Mouse (Mus musculus) limb, embryonic 13.5 days (tissue): Measurements from ENCODE around the gene Camk1d. TPM values are rescaled to one million over a fixed set of nuclear protein-coding genes. Genes with fewer than 3 reads are reported as not detected.

Experiments used
- ATAC-seq: fragments of 200-750 bp; cut with Nextera tagmentation; 2 replicates; pipeline ENCODE4 v1.8.0; 2017; ENCODE audit warnings: low read depth, moderate number of reproducible peaks, moderate TSS enrichment; ENCODE audit not compliant: low FRiP score
- H3K27ac ChIP-seq: fragments of 300-500 bp; sonication (generic); 2 replicates; pipeline ENCODE4 v1.5.1; 2015; ENCODE audit warnings: inconsistent platforms, mild to moderate bottlenecking, moderate library complexity
- H3K27me3 ChIP-seq: fragments of 300-500 bp; sonication (generic); 2 replicates; pipeline ENCODE4 v1.6.1; 2015; ENCODE audit warnings: mild to moderate bottlenecking, inconsistent platforms
- H3K36me3 ChIP-seq: fragments of 300-500 bp; sonication (generic); 2 replicates; pipeline ENCODE4 v1.6.1; 2015; ENCODE audit warnings: inconsistent platforms, mild to moderate bottlenecking, moderate library complexity
- H3K4me1 ChIP-seq: fragments of 300-500 bp; sonication (generic); 2 replicates; pipeline ENCODE4 v1.6.1; 2015; ENCODE audit warnings: inconsistent platforms
- H3K4me2 ChIP-seq: fragments of 300-500 bp; sonication (generic); replicated peaks from 2 replicates; pipeline ENCODE4 v1.6.1; 2015; ENCODE audit warnings: inconsistent platforms, mild to moderate bottlenecking, moderate library complexity
- H3K4me3 ChIP-seq: fragments of 300-500 bp; sonication (generic); 2 replicates; pipeline ENCODE4 v1.5.1; 2015; ENCODE audit warnings: moderate library complexity, mild to moderate bottlenecking, inconsistent platforms
- H3K9ac ChIP-seq: fragments of 300-500 bp; sonication (generic); 2 replicates; pipeline ENCODE4 v1.6.1; 2015; ENCODE audit warnings: mild to moderate bottlenecking, inconsistent platforms
- H3K9me3 ChIP-seq: fragments of 300-500 bp; sonication (generic); 2 replicates; pipeline ENCODE4 v1.6.1; 2016; ENCODE audit warnings: inconsistent platforms
- WGBS: fragments of 180-500 bp; shearing (Covaris S2); methylation state at CpG from one replicate; pipeline ENCODE4 v1.1.7; 2015; 5-methylcytosine and 5-hydroxymethylcytosine counted together
- polyA plus RNA-seq: library from polyadenylated mRNA; unstranded; fragments of >200 nt; fragmentation: Nextera tagmentation; extraction: Ambion mirVana; gene quantifications from 2 replicates; pipeline ENCODE4 v1.2.1, GENCODE M21; 2015

Gene Camk1d
- polyA plus RNA-seq, 1 experiment from 2014 or later, result 2.9 TPM

GRCm38 (mm10) chr2:5676143-5676483 is 38.2 kb downstream of the Camk1d start:
- 27% methylated on average over 9 of the region's 9 CpGs for WGBS

GRCm38 (mm10) chr2:5675431-5676142 is 38.7 kb downstream of the Camk1d start:
- H3K9ac ChIP-seq, result no peak overlapping the region
- 77% methylated on average over 12 of the region's 12 CpGs for WGBS
- H3K4me1 ChIP-seq, result peaks cover 24% of the 10 kb centered on the region

More at GRCm38 (mm10) chr2:5676143-5676483, 38.2 kb downstream of the Camk1d start:
- Histone ChIP-seq H3K36me3 (no peaks in the 10 kb centered on the region), H3K4me1 (peaks cover 24% of the 10 kb centered on the region), H3K27me3 (no peaks in the 10 kb centered on the region), H3K27ac (peak overlapping the region; percentile 22; the same call in 1 of the 2 replicates), H3K4me2 (peak overlapping the region; percentile 21; the same call in 1 of the 2 replicates), H3K4me3 (no peak overlapping the region), H3K9ac (no peak overlapping the region), H3K9me3 (no peaks in the 10 kb centered on the region)
- ATAC-seq, result no peak

GRCm38 (mm10) chr2:5674512-5674911 is 39.8 kb downstream of the Camk1d start:
- H3K4me3 ChIP-seq, result no peak overlapping the region
- H3K4me2 ChIP-seq, result no peak overlapping the region
- no peak overlapping the region for H3K9ac ChIP-seq
- no peak overlapping the region for H3K27ac ChIP-seq
- H3K9me3 ChIP-seq, result no peaks in the 10 kb centered on the region
- no peaks in the 10 kb centered on the region for H3K36me3 ChIP-seq
- peaks cover 24% of the 10 kb centered on the region for H3K4me1 ChIP-seq
- H3K27me3 ChIP-seq, result no peaks in the 10 kb centered on the region
- no peak for ATAC-seq
- 89% methylated on average over 9 of the region's 9 CpGs for WGBS

More at GRCm38 (mm10) chr2:5675431-5676142, 38.7 kb downstream of the Camk1d start:
- no peak overlapping the region for H3K27ac ChIP-seq
- no peaks in the 10 kb centered on the region for H3K27me3 ChIP-seq
- no peak for ATAC-seq
- 0 out of 2 replicates have a peak overlapping the region, but pooled peaks have one; percentile 21 for H3K4me2 ChIP-seq
- H3K36me3 ChIP-seq, result no peaks in the 10 kb centered on the region
- H3K4me3 ChIP-seq, result no peak overlapping the region
- H3K9me3 ChIP-seq, result no peaks in the 10 kb centered on the region

GRCm38 (mm10) chr2:5673816-5674215 is 40.5 kb downstream of the Camk1d start:
- no peaks in the 10 kb centered on the region for H3K9me3 ChIP-seq
- WGBS, result 83% methylated on average over 6 of the region's 6 CpGs
- no peak overlapping the region for H3K4me2 ChIP-seq
- peaks cover 24% of the 10 kb centered on the region for H3K4me1 ChIP-seq
- H3K9ac ChIP-seq, result no peak overlapping the region
- no peaks in the 10 kb centered on the region for H3K27me3 ChIP-seq
- no peak overlapping the region for H3K27ac ChIP-seq
- no peak overlapping the region for H3K4me3 ChIP-seq
- H3K36me3 ChIP-seq, result no peaks in the 10 kb centered on the region
- no peak for ATAC-seq

- Histone ChIP-seq H3K4me2 (no peak overlapping the region), H3K27me3 (no peaks in the 10 kb centered on the region), H3K36me3 (no peaks in the 10 kb centered on the region), H3K9me3 (no peaks in the 10 kb centered on the region), H3K9ac (no peak overlapping the region), H3K27ac (no peak overlapping the region), H3K4me1 (peaks cover 24% of the 10 kb centered on the region), H3K4me3 (no peak overlapping the region)
- ATAC-seq, result no peak
- 61% methylated on average over 7 of the region's 7 CpGs for WGBS
These were observed 41.3 kb downstream of the Camk1d start for GRCm38 (mm10) chr2:5672906-5673589.

- Histone ChIP-seq H3K9ac (no peak overlapping the region), H3K27ac (no peak overlapping the region), H3K4me2 (no peak overlapping the region), H3K4me3 (no peak overlapping the region), H3K36me3 (no peaks in the 10 kb centered on the region), H3K4me1 (no peaks in the 10 kb centered on the region), H3K27me3 (no peaks in the 10 kb centered on the region), H3K9me3 (no peaks in the 10 kb centered on the region)
- no peak for ATAC-seq
- 82% methylated on average over 10 of the region's 10 CpGs for WGBS
These were observed 44.2 kb downstream of the Camk1d start for GRCm38 (mm10) chr2:5670146-5670545.

- WGBS, result 88% methylated on average over 15 of the region's 15 CpGs
- no peaks in the 10 kb centered on the region for H3K9me3 ChIP-seq
- no peaks in the 10 kb centered on the region for H3K36me3 ChIP-seq
- no peak overlapping the region for H3K4me3 ChIP-seq
- no peak for ATAC-seq
- no peaks in the 10 kb centered on the region for H3K4me1 ChIP-seq
- no peak overlapping the region for H3K4me2 ChIP-seq
- H3K27me3 ChIP-seq, result no peaks in the 10 kb centered on the region
- no peak overlapping the region for H3K9ac ChIP-seq
- no peak overlapping the region for H3K27ac ChIP-seq
These were observed 44.7 kb downstream of the Camk1d start for GRCm38 (mm10) chr2:5669498-5670040.

GRCm38 (mm10) chr2:5668940-5669339 is 45.4 kb downstream of the Camk1d start:
- H3K27me3 ChIP-seq, result no peaks in the 10 kb centered on the region
- H3K4me2 ChIP-seq, result no peak overlapping the region
- H3K4me1 ChIP-seq, result no peaks in the 10 kb centered on the region
- no peak overlapping the region for H3K27ac ChIP-seq
- H3K9me3 ChIP-seq, result no peaks in the 10 kb centered on the region
- WGBS, result 89% methylated on average over 4 of the region's 4 CpGs
- no peaks in the 10 kb centered on the region for H3K36me3 ChIP-seq
- no peak overlapping the region for H3K9ac ChIP-seq
- no peak overlapping the region for H3K4me3 ChIP-seq
- no peak for ATAC-seq

- Histone ChIP-seq H3K4me2 (no peak overlapping the region), H3K36me3 (no peaks in the 10 kb centered on the region), H3K4me1 (no peaks in the 10 kb centered on the region), H3K27me3 (no peaks in the 10 kb centered on the region), H3K4me3 (no peak overlapping the region), H3K9me3 (no peaks in the 10 kb centered on the region), H3K9ac (no peak overlapping the region), H3K27ac (no peak overlapping the region)
- WGBS, result 94% methylated on average over 9 of the region's 9 CpGs
- ATAC-seq, result no peak
These were observed 50.8 kb downstream of the Camk1d start for GRCm38 (mm10) chr2:5663499-5663898.

- Histone ChIP-seq H3K27ac (no peak overlapping the region), H3K4me1 (no peaks in the 10 kb centered on the region), H3K4me3 (no peak overlapping the region), H3K27me3 (no peaks in the 10 kb centered on the region), H3K9ac (no peak overlapping the region), H3K9me3 (no peaks in the 10 kb centered on the region), H3K4me2 (no peak overlapping the region), H3K36me3 (no peaks in the 10 kb centered on the region)
- 70% methylated on average over 5 of the region's 5 CpGs for WGBS
- peak; percentile 59; the same call in 1 of the 2 replicates for ATAC-seq
These were observed 52.4 kb downstream of the Camk1d start for GRCm38 (mm10) chr2:5661946-5662345.

GRCm38 (mm10) chr2:5658000-5658399 is 56.3 kb downstream of the Camk1d start:
- ATAC-seq, result no peak
- no peak overlapping the region for H3K4me3 ChIP-seq
- 75% methylated on average over 3 of the region's 3 CpGs for WGBS
- H3K27me3 ChIP-seq, result no peaks in the 10 kb centered on the region
- H3K9me3 ChIP-seq, result no peaks in the 10 kb centered on the region
- no peak overlapping the region for H3K9ac ChIP-seq
- no peak overlapping the region for H3K4me2 ChIP-seq
- no peaks in the 10 kb centered on the region for H3K36me3 ChIP-seq
- no peaks in the 10 kb centered on the region for H3K4me1 ChIP-seq
- H3K27ac ChIP-seq, result no peak overlapping the region

- Histone ChIP-seq H3K4me3 (no peak overlapping the region), H3K9me3 (no peaks in the 10 kb centered on the region), H3K4me1 (no peaks in the 10 kb centered on the region), H3K36me3 (no peaks in the 10 kb centered on the region), H3K4me2 (no peak overlapping the region), H3K27me3 (no peaks in the 10 kb centered on the region), H3K9ac (no peak overlapping the region), H3K27ac (no peak overlapping the region)
- WGBS, result 79% methylated on average over 3 of the region's 3 CpGs
- ATAC-seq, result no peak
These were observed 58.0 kb downstream of the Camk1d start for GRCm38 (mm10) chr2:5656326-5656725.
